Mouse (Mus musculus) embryo, embryonic 11.5 days (tissue): ENCODE measurements around the gene Cyth2.

ENCODE experiments used
- DNase-seq: peaks from one replicate; pipeline ENCODE4 v3.0.0-alpha.2; 2012; ENCODE audit warnings: low read depth, low spot score

Cyth2 gene

DNA sequence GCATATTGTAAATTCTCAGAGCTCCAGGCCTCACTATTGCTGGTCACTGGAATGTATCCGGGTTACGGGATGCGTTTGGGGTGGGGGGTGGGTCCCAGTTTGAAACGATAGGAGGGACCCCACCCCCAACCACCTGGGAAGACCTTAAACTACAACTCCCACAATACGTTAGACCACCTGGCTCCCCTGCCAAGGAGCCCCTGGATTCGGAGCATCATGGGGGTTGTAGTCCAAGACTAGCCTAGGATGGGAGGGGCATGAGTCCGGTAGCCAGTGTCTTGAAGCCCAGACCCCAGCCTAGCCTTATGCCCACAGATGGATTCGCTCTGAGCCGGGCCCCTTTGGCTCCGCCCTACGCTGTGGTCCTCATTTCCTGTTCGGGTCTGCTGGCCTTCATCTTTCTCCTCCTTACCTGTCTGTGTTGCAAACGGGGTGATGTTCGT lies 28.2 kb downstream of the Cyth2 start:
- DNase-seq = peak; percentile 65

DNA sequence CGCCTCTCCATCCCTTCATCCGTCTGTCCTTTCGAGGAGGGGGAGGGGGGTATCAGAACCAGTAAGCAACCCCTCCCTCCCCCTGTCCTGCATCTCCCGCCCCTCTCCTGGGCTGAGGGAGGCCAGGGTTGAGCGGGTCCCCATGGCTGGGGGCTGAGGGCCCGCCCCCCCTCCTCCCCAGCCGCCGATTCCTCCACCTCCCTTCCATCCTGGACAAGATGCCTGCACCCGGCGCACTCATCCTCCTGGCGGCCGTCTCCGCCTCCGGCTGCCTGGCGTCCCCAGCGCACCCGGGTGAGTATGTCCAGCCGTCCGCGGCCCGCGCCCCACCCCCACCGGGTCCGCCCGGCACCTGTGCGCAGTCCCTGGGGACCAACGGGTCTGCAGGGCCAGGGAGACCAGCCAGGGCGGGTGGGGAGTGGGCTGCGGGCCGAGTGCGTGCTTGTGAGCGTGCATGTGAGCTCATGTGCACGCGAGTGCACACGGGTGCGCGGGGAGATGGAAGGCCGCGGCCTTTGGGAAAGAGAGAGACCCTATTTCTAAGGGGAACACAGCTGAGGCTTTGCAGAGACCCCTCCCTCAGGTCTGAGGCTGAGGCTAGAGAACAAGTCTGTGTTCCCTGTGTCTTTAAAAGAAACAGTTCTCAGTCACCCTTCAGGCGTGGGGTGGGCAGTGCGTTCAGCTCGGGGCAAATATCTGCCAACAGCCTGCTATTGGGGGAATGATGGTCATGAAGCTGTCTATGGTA lies 28.8 kb downstream of the Cyth2 start:
- DNase-seq = peak; percentile 40

DNA sequence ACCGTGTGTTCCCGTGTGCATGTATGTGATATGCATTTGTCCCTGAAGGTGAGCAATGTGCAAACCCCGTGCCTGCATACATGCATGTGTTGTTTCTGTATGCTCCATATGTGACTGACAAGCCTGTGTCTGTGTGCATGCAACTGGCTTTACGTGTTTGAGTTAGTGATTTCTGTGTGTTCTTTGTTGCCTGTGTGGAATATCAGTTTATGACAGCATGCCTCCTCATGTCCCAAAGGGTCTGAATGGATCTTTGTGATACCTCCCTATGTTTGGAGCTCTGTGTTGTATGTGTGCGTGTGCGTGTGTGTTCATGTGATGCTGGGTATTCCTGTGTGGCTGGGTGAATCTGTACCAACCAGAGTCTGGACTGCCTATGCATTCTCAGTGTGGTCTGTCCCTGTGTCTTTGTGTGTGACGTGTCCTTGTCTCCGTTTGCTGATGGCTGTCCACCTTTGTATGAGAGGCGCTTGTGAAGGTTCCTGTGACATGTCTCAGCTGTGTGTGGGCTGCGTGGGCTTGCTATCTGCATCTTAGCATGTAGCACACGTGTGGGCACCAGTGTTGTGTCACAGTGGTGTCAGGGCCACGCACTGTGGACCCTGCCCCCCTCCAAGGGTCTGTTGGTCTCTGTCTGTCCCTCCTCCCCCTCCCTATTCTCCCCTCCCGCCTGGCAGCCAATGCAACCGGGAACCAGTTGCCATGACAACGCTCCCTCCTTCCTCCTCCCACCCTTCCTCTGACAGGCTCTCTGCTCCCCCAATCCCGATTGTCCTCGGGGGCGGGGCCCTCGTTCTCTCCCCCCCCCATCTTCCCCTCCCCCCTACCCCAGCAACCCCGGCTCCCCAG lies 29.6 kb downstream of the Cyth2 start, which contains the start of gene Sult2b1:
Gene Sult2b1, minus strand, starts transcription at position 146 of the 849 bp plus-strand sequence.
- peak; percentile 84 for DNase-seq

DNA sequence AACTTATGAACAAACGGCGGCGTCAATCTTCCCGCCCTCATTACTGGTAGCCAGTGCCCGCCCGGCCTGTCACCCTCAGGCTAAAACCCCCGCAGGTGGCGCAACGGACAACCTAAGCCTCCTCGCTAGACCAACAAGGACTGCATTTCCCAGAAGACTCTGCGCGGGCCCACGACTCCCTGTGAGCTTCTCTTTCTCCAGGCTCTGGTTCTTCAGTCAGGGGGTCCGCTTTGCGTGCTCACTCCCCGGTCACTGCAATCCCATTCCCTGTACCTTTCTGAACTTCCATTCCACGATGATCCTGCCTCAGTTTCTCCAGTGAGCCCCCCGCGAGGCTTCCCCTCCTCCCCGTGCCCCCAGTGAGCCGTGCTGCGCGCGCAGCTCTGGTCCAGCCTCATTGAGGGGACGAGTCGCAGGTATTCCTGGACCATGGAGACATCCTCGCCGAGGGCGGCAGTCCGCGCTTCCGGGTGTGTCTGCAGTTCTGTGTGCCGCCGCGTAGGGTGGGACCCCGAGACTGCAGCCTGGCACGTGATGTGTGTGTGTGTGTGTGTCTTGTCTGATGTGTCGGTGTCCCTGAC lies 30.8 kb downstream of the Cyth2 start, which contains the start of gene Lmtk3:
Gene Lmtk3, plus strand, starts transcription at position 228 of the 581 bp plus-strand sequence.
- DNase-seq = peak; percentile 54

DNA sequence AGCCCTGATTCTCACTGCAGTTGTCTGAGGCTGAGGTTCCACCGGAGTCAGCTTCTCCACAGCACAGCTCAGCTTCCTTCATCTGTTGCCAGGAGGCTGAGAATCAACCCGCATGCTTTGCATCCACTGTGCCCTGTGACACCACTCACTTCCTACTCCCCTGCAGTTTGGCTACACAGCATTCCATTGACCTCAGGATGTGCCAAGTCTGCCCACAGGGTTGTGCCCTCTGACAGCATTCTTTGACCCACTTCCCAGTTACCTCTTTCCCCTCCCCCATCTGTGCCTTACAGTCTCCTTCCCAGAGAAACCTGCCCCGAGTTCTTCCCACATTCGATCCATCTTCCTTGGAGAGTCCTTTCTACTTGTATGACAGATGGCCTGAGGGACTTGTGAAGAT lies 32.1 kb downstream of the Cyth2 start:
- DNase-seq = no peak

DNA sequence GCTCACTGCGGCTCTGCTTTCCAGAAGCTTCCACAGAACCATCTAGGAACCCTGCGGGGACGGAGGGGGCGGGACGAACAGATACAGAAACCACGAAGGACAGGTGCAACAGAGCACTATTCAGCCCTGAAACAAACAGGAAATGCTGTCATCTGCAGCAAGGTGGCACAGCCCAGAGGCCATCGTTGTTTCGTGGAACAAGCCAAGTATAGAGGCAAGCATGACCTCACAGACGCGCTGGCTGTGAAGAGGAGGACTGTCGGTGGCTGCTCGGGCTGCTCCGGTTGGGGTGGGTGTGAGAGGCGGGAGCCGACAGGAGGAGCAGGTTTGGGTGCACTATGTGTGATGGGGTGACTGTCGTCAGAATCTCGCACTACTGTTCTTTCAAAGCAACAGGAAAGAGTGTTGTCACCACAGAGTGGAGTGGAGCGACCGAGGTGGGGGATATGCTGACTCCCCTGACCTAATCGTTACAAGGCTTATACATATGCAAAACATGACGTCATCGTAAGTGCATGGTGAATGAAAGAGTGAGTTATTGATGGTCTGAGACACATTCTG lies 35.2 kb downstream of the Cyth2 start:
- DNase-seq = no peak

DNA sequence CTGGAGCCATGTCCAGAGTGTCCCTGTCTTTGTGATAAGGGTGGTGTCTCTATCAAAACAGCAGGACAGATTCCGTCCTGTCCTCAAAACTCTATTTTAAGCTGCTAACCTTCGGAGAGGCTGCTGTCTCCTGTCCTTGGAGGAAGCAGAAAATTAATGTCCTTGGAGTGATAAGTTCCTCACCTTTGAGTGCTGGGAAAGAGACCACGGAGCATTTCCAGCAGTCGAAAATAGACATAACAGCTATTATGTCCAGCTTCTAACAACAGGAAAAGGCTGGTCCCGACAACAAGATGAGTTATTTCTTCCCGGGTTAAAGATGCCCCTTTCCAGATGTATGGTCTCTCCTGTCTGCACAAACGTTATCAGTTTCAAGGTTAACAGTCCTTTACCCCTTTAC lies 39.1 kb downstream of the Cyth2 start:
- DNase-seq = no peak

DNA sequence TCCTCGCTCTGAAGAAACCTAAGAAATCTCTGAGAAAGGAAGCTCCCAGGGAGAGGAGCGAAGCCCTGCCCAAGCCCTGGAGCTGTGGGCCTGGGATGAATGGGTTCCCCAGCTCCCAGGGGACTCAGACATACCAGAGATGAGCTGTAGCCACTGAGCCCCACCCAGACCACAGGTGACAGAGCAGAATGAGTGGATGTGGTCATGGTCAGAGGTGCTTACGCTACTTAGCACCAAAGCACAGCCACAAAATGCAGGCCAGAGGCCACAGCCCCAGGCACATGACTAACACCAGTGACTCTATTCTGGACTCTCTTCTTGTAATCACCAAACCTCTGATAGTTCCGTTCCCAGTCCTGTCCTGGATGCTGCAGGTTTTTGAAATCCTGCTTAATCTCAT lies 43.3 kb downstream of the Cyth2 start:
- DNase-seq = no peak

DNA sequence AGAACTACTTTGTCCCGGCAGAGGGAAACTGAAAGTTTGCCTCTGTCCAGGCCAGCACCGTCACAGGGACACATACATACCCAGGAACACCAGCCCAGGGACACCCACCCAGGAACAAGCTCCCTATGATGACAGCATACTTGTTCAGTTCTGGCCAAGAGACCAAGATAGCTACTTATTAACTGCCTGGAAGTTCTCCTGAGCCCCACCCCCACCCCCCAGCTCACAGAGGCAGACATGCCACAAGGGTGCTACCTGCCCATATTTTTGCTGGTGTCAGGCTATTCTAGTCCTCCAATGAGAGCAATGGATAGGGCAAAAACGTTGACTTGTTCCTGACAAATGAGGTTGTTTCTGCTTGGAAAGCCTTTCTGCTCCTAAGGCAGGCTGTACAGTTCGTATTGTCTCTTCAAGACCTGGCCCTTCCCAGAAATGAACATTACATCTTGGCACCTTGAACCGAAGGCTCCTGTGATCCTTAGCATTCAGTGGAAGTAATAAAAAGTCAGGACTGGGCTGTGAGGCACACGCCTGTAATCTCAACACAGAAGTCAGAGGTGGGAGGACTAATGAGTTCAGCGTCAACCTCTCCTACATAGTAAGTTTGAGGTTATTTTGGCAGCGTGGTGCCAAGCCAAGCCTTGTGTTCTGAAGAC lies 43.8 kb downstream of the Cyth2 start:
- DNase-seq = no peak

DNA sequence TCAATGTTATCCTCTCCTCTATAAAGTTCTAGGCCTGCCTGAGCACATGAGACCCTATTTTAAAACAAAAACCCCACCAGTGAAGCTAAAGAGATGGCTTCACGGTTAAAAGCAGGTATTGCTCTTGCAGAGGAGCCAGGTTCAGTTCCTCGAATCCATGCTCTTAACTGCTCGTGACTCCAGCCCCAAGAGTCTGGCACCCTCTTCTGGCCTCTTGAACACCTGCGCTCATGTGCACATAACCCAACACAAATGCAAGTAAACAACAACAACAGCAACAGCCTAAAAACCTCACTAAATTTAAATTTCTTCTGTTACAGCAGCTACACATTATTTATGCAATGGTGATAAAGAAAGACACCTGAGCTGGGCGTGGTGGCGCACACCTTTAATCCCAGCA lies 46.9 kb downstream of the Cyth2 start:
- DNase-seq = no peak

DNA sequence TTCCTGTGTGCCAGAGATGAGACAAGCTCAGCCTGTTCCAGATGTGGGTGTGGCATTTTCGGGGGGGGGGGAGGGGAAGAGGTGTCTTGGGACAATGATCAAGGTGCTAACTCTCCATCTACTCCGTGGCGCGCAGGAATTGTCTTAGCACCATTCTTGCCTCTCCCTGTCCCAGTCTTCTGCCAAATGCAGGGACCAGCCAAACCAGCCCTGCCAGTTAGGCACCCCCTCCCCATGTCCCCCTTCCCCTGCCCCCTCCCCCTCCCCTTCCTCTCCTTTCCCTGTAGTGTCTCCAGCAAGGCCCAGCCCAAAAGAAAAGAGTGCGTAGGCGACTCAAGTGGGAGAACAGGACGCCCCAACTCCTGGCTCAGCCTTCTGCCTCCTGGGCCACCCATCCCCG lies 47.6 kb downstream of the Cyth2 start:
- DNase-seq = no peak

DNA sequence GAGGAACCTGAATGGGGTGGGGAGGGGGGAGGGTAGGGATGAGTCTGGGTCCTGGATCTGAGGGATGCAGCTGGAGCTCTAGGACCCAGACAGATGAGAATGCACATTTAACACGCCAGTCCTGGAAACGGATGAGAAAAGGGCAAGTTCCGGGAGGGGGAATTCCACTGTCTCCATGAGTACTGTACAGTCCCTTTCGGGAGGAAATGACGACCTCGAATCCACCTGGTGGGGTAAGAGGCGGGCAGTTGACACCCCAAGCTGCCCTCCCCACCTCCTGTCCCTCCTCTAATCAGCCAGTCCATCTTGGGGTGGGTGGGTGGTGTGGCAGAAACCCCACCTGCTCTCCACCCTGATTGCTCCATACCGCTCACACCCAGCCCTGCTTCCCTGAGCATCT lies 48.4 kb downstream of the Cyth2 start:
- DNase-seq = no peak

DNA sequence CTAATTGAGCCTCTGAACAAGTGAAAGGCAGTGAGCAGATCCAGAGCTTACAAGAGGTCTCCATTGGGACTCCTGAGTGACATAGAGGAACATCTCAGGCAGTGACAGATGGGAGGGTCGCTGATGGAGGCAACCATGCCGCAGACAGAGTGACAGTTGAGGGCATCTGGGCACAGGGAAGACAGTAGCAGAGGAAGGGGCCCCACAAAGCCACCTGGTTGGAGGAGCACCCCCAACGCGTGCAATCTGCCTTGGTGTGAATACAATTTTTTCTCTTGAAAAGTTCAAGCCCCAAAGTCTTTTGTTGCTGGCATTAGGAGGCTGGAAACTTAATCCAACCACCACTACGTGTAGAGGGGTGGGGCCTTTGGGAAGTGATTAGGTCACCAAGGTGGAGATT lies 54.2 kb downstream of the Cyth2 start:
- DNase-seq = no peak

DNA sequence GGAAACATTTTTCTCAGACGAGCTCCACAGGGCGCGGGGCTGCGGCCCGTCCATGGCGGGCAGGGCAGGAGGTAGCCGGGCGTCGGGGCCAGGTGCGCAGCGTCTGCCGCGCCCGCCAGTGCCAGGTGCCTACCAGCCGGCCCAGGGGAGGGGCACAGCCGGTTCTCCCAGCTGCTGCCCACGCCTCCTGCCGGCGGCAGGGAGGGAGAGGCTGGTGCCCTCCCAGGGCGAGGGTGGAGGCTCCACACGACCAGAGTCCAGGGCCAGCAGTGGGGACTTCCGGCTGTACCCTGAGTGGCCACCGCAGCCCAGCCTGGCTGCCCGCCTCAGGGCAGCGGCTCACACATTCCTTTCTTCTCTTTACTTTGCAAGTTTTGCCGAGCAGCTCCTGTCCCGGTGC lies 55.0 kb downstream of the Cyth2 start:
- DNase-seq = no peak
